Mouse (Mus musculus) forebrain, embryonic 16.5 days (tissue): ENCODE measurements around the gene Nt5dc1. TPM values are rescaled to one million over a fixed set of nuclear protein-coding genes. Genes with fewer than 3 reads are reported as not detected.
"Not testable (repeated sequence)": the region's sequence is repeated elsewhere in the genome, so short reads cannot be mapped to it uniquely, and the experiment has no call there.

Source experiments
- ATAC-seq: fragments of 200-750 bp; cut with Nextera tagmentation; 2 replicates; pipeline ENCODE4 v1.8.0; 2017; ENCODE audit warnings: mild to moderate bottlenecking, moderate library complexity
- H3K27ac ChIP-seq: fragments of 300-500 bp; sonication (generic); 2 replicates; pipeline ENCODE4 v1.5.1; 2014; ENCODE audit warnings: low read length, control low read depth
- H3K27me3 ChIP-seq: fragments of 300-500 bp; sonication (generic); replicated peaks from 2 replicates; pipeline ENCODE4 v1.6.1; 2014; ENCODE audit warnings: low read length; ENCODE audit not compliant: control insufficient read depth, insufficient read depth
- H3K36me3 ChIP-seq: fragments of 300-500 bp; sonication (generic); 2 replicates; pipeline ENCODE4 v1.6.1; 2014; ENCODE audit not compliant: control insufficient read depth, insufficient read depth
- H3K4me1 ChIP-seq: fragments of 300-500 bp; sonication (generic); replicated peaks from 2 replicates; pipeline ENCODE4 v1.6.1; 2014; ENCODE audit warnings: low read length; ENCODE audit not compliant: control insufficient read depth, insufficient read depth
- H3K4me2 ChIP-seq: fragments of 300-500 bp; sonication (generic); 2 replicates; pipeline ENCODE4 v1.6.1; 2014; ENCODE audit warnings: mild to moderate bottlenecking, low read length, control low read depth
- H3K4me3 ChIP-seq: fragments of 300-500 bp; sonication (generic); replicated peaks from 2 replicates; pipeline ENCODE4 v1.5.1; 2014; ENCODE audit warnings: mild to moderate bottlenecking, low read length, control low read depth
- H3K9ac ChIP-seq: fragments of 300-500 bp; sonication (generic); replicated peaks from 2 replicates; pipeline ENCODE4 v1.6.1; 2014; ENCODE audit warnings: low read depth, low read length, control low read depth
- H3K9me3 ChIP-seq: fragments of 300-500 bp; sonication (generic); 2 replicates; pipeline ENCODE4 v1.6.1; 2016; ENCODE audit warnings: low read length; ENCODE audit not compliant: control insufficient read depth
- WGBS: fragments of 180-500 bp; shearing (Covaris S2); extraction: QIAGEN DNeasy Blood & Tissue Kit; methylation state at CpG from one replicate; pipeline ENCODE4 v1.1.7; 2014; 5-methylcytosine and 5-hydroxymethylcytosine counted together
- polyA plus RNA-seq: library from polyadenylated mRNA; unstranded; fragments of >200 nt; fragmentation: Nextera tagmentation; extraction: Ambion mirVana; gene quantifications from 2 replicates; pipeline ENCODE4 v1.2.1, GENCODE M21; 2015

The Nt5dc1 gene
- polyA plus RNA-seq, 1 experiment from 2014 or later: 1.9 TPM

DNA sequence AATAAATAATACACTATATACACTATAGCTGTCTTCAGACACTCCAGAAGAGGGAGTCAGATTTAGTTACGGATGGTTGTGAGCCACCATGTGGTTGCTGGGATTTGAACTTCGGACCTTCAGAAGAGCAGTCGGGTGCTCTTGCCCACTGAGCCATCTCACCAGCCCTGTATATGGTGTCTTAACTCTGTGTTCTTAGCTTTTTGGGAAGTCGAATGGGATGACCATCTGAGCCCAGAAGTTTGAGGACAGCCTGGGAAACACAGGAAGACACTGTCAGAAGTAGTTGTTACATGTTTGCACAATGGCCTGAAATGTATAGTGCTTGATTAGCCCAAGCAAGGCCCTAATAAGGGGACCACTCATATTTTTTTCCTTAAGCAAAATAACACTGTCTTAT is 153.2 kb downstream of the Nt5dc1 start:
- ATAC-seq: no peak

DNA sequence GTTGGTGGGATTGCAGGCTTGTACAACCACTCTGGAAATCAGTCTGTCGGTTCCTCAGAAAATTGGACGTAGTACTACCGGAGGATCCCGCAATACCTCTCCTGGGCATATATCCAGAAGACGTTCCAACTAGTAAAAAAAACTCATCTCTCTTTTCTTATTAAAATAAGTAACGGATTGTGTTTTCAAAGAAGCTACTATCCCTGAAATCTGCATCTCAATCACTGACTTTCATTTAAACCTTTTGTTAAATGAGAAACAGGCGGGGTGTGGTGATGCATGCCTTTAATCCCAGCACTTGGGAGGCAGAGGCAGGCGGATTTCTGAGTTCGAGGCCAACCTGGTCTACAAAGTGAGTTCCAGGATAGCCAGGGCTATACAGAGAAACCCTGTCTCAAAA is 165.5 kb downstream of the Nt5dc1 start:
- ATAC-seq, H3K27me3 ChIP-seq, H3K9me3 ChIP-seq, H3K4me2 ChIP-seq, H3K4me3 ChIP-seq, H3K4me1 ChIP-seq, H3K36me3 ChIP-seq, H3K9ac ChIP-seq, H3K27ac ChIP-seq: not testable (repeated sequence)
- 81% methylated on average over 9 of the region's 9 CpGs for WGBS

More for the DNA sequence above, 153.2 kb downstream of the Nt5dc1 start:
- 87% methylated on average over 4 of the region's 4 CpGs for WGBS
- no peaks in the 10 kb centered on the region for H3K27me3 ChIP-seq
- H3K27ac ChIP-seq: no peak overlapping the region
- H3K4me2 ChIP-seq: no peak overlapping the region
- no peaks in the 10 kb centered on the region for H3K36me3 ChIP-seq
- H3K9me3 ChIP-seq: no peaks in the 10 kb centered on the region
- no peaks in the 10 kb centered on the region for H3K4me1 ChIP-seq
- no peak overlapping the region for H3K4me3 ChIP-seq
- H3K9ac ChIP-seq: no peak overlapping the region

DNA sequence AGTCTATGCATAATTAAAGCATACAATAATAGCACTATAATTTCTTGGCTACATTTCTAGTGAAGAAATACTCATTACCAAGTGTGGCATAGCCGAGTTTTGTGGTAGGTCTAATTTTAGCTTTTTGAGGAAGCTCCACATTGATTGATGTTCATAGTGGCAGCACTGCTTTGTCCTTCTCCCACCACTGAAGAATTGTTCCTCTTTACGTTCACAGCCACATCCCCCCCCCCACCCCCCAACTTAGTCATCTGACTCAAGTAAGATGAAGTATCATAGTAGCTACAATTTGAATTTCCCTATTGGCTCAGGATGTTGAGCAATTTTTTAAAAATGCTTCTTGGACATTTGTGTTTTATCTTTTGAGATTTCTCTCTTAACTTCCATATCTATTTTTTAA is 168.8 kb downstream of the Nt5dc1 start:
- no peak overlapping the region for H3K27ac ChIP-seq
- H3K4me2 ChIP-seq: no peak overlapping the region
- H3K36me3 ChIP-seq: no peaks in the 10 kb centered on the region
- H3K9me3 ChIP-seq: no peaks in the 10 kb centered on the region
- no peaks in the 10 kb centered on the region for H3K27me3 ChIP-seq
- no peak overlapping the region for H3K4me3 ChIP-seq
- no peak for ATAC-seq
- H3K9ac ChIP-seq: no peak overlapping the region
- H3K4me1 ChIP-seq: peaks cover 10% of the 10 kb centered on the region
- WGBS: 49% methylated on average over 2 of the region's 2 CpGs

DNA sequence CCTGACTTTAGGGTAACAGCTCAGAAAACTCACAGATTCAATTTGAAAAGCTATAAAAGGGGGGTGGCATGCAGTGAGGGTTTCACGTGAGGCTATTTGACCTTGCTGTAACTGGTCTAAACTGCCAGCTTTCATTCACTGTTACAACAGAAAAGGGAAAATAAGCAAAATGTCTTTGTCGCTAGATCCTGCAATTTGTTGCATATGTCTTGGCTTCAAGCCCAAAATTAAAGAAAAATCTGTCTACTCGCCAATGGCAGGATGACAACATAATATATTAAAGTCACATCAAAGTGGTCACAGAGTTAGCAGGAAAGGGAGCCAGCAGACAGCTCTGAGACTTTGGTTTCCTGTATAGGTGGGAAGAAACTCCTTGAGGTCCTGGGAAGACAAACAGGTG is 170.6 kb downstream of the Nt5dc1 start:
- Histone ChIP-seq H3K4me2 (no peak overlapping the region), H3K4me1 (peaks cover 10% of the 10 kb centered on the region), H3K27ac (no peak overlapping the region), H3K36me3 (no peaks in the 10 kb centered on the region), H3K9me3 (no peaks in the 10 kb centered on the region), H3K9ac (no peak overlapping the region), H3K4me3 (no peak overlapping the region), H3K27me3 (no peaks in the 10 kb centered on the region)
- no peak for ATAC-seq
- WGBS: 37% methylated on average over 3 of the region's 3 CpGs

DNA sequence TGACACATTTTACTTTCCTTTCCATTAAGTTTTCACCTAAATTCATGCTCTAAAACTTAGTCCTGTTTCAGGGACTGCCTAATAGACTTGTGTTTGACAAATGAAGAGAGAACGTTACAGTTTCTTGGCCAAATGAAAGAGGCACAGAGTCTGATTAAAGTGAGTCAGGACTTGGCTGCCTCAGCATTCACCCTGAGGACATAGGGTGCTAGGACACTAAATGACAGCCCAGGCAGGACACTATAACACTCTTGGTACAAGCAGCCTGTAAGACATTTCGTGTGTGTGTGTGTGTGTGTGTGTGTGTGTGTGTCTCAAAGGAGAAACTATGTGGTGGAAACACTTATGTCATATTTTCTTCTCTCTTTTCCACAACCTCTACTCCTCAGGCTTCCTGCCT is 172.2 kb downstream of the Nt5dc1 start:
- H3K27me3 ChIP-seq: no peaks in the 10 kb centered on the region
- WGBS: 65% methylated on average over 2 of the region's 2 CpGs
- no peak overlapping the region for H3K27ac ChIP-seq
- H3K9ac ChIP-seq: no peak overlapping the region
- H3K36me3 ChIP-seq: no peaks in the 10 kb centered on the region
- no peak overlapping the region for H3K4me2 ChIP-seq
- H3K4me3 ChIP-seq: no peak overlapping the region
- no peaks in the 10 kb centered on the region for H3K9me3 ChIP-seq
- H3K4me1 ChIP-seq: peaks cover 10% of the 10 kb centered on the region
- no peak for ATAC-seq

DNA sequence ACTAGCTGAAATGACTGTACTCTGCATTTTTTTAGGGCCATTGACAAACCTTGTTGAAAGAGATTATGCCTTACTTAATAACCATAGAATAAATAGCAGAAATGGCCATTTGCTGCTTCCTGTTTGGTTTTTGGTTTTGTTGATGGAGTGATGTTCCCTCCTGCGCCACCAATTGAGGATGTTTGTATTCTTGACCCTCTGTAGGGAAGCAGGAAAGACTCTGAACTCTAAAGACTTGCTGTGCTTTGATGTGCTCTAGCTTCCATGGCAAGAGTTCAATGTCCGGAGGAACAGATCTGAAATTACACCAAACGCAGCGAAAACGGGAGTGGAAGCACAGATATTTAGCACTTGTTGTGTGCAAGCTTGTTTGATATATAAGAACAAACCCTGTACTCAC is 173.6 kb downstream of the Nt5dc1 start:
- H3K36me3 ChIP-seq: no peaks in the 10 kb centered on the region
- H3K4me2 ChIP-seq: no peak overlapping the region
- H3K27me3 ChIP-seq: no peaks in the 10 kb centered on the region
- WGBS: 82% methylated on average over 5 of the region's 5 CpGs
- H3K4me3 ChIP-seq: no peak overlapping the region
- H3K9ac ChIP-seq: no peak overlapping the region
- no peak for ATAC-seq
- H3K4me1 ChIP-seq: peaks cover 10% of the 10 kb centered on the region
- H3K27ac ChIP-seq: no peak overlapping the region
- H3K9me3 ChIP-seq: no peaks in the 10 kb centered on the region

DNA sequence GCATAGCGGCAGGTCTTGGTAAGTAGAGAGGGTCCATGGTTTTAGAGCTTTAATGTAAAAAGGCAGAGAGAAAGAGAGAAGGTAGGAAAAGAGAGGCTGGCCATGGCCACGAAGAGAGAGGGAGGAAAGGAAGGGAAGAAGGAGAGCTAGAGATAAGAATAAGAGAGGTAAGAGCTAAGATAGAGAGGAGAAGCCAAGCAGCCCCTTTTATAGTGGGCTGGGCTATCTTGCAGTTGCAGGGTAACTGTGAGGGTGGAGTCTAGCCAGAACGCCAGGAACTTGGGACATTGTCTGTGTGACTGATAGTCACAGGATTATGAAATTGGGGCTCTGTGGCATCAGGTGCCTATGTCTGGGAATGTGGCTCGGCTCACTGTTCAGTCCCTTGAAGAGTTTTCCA is 179.8 kb downstream of the Nt5dc1 start:
- Histone ChIP-seq H3K4me3 (no peak overlapping the region), H3K27ac (no peak overlapping the region), H3K4me1 (no peaks in the 10 kb centered on the region), H3K36me3 (no peaks in the 10 kb centered on the region), H3K9me3 (no peaks in the 10 kb centered on the region), H3K9ac (no peak overlapping the region), H3K4me2 (no peak overlapping the region), H3K27me3 (no peaks in the 10 kb centered on the region)
- WGBS: 80% methylated on average over 4 of the region's 4 CpGs
- ATAC-seq: no peak

Other genes with a start within 250 kb of the Nt5dc1 start
- 4.5 and 6.2 TPM in 2 replicates for gene Dse, start 210.8 kb downstream of the Nt5dc1 start, polyA plus RNA-seq
- 138 TPM in 2 replicates for gene Tspyl1, start 136.4 kb downstream of the Nt5dc1 start, polyA plus RNA-seq
- gene Tspyl4, start 121.1 kb downstream of the Nt5dc1 start, polyA plus RNA-seq: 216 and 262 TPM in 2 replicates
- gene Col10a1, start 28.6 kb downstream of the Nt5dc1 start, polyA plus RNA-seq: 0.10 TPM in 1 of 2 replicates, not detected in the other
- 0.75 and 0.95 TPM in 2 replicates for gene Frk, start 64.8 kb upstream of the Nt5dc1 start, polyA plus RNA-seq